Mouse (Mus musculus): ENCODE results near the gene Ascl3. TPM values are rescaled to one million over a fixed set of nuclear protein-coding genes. Genes with fewer than 3 reads are reported as not detected.

Gene Ascl3
- polyA plus RNA-seq, 1 experiment from 2014 or later: 0.33 TPM

DNA sequence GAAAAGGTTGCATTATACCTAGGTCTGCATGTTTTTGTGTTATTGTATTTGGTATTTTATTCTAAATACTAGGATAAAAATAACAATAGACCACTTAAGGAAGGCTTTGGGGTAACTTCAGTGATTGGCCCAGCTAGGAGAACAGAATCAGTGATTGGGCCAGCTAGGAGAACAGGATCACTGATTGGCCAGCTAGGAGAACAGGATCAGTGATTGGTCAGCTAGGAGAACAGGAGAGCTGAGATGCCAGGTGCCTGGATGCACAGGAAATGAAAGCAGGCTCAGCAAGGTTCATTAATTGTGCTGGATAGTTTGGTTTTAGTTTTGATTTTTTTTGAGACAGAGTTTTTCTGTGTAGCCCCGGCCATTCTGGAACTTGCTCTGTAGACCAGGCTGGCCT lies 50.6 kb downstream of the Ascl3 start:
- Histone ChIP-seq H3K4me2 (no peak overlapping the region), H3K4me3 (replicated peaks) (no peak overlapping the region), H3K36me3 (no peaks in the 10 kb centered on the region), H3K27me3 (replicated peaks) (no peaks in the 10 kb centered on the region), H3K9ac (no peak overlapping the region), H3K27ac (no peak overlapping the region), H3K9me3 (no peaks in the 10 kb centered on the region), H3K4me1 (0 out of 2 replicates have a peak, but pooled peaks cover 3% of the 10 kb centered on the region)
- no peak for ATAC-seq (ENCODE audit: insufficient read depth, low FRiP score, low read depth)
- WGBS: 94% methylated on average over 1 of the region's 1 CpGs

DNA sequence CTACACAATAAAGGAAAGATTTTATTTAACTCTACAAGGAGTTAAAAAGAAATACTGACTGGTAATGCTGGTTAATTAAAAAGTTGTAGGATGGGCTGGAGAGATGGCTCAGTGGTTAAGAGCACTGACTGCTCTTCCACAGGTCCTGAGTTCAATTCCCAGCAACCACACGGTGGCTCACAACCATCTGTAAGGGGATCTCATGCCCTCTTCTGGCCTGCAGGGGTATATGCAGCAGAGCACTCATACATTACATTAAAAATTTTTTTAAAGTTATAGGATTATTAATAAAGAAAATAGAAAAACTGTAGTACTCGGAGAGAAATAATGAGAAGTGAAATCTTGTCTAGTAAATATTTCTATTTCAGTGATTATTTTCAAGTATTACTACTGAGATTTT lies 51.2 kb downstream of the Ascl3 start:
- H3K9me3 ChIP-seq: no peaks in the 10 kb centered on the region
- H3K4me3 ChIP-seq (replicated peaks): no peak overlapping the region
- ATAC-seq (ENCODE audit: insufficient read depth, low FRiP score, low read depth): no peak
- H3K27me3 ChIP-seq (replicated peaks): no peaks in the 10 kb centered on the region
- H3K27ac ChIP-seq: no peak overlapping the region
- H3K4me2 ChIP-seq: no peak overlapping the region
- 0 out of 2 replicates have a peak, but pooled peaks cover 1% of the 10 kb centered on the region for H3K4me1 ChIP-seq
- no peak overlapping the region for H3K9ac ChIP-seq
- WGBS: 92% methylated on average over 2 of the region's 2 CpGs
- H3K36me3 ChIP-seq: no peaks in the 10 kb centered on the region

Other genes starting within 250 kb of the Ascl3 start
- 0.03 TPM in 1 of 2 replicates, not detected in the other for gene Trim66, start 223.6 kb downstream of the Ascl3 start, polyA plus RNA-seq (2015; fragmentation: Nextera tagmentation; extraction: Ambion mirVana)
- gene Rpl27a, start 212.6 kb downstream of the Ascl3 start, polyA plus RNA-seq (2015; fragmentation: Nextera tagmentation; extraction: Ambion mirVana): 130 and 138 TPM in 2 replicates
- gene St5, start 28.1 kb downstream of the Ascl3 start, polyA plus RNA-seq (2015; fragmentation: Nextera tagmentation; extraction: Ambion mirVana): 58.7 and 71.6 TPM in 2 replicates
- 38.3 and 40.6 TPM in 2 replicates for gene Akip1, start 28.0 kb downstream of the Ascl3 start, polyA plus RNA-seq (2015; fragmentation: Nextera tagmentation; extraction: Ambion mirVana)
- gene BC051019, start 7.9 kb downstream of the Ascl3 start, polyA plus RNA-seq (2015; fragmentation: Nextera tagmentation; extraction: Ambion mirVana): 0.21 and 0.33 TPM in 2 replicates
- 64.8 and 66.2 TPM in 2 replicates for gene Tmem9b, start 21.1 kb upstream of the Ascl3 start, polyA plus RNA-seq (2015; fragmentation: Nextera tagmentation; extraction: Ambion mirVana)
- 0.95 and 1.5 TPM in 2 replicates for gene Nrip3, start 50.3 kb upstream of the Ascl3 start, polyA plus RNA-seq (2015; fragmentation: Nextera tagmentation; extraction: Ambion mirVana)
- 1.5 TPM in 2 replicates for gene Scube2, start 134.0 kb upstream of the Ascl3 start, polyA plus RNA-seq (2015; fragmentation: Nextera tagmentation; extraction: Ambion mirVana)
- gene Dennd5a, start 228.7 kb upstream of the Ascl3 start, polyA plus RNA-seq (2015; fragmentation: Nextera tagmentation; extraction: Ambion mirVana): 31.1 and 31.6 TPM in 2 replicates

Measured in stomach, embryonic 15.5 days (tissue).